Mouse (Mus musculus) liver, adult 2 months (tissue): ENCODE results near the gene Adgb. TPM values are rescaled to one million over a fixed set of nuclear protein-coding genes. Genes with fewer than 3 reads are reported as not detected.

Source experiments
- DNase-seq: peaks from one replicate; pipeline ENCODE4 v3.0.0-alpha.2; 2011; ENCODE audit warnings: low read depth, low spot score; ENCODE audit errors: extremely low read depth
- H3K27ac ChIP-seq: fragments of 200-500 bp; replicated peaks from 2 replicates; pipeline ENCODE4 v1.5.1; 2012; ENCODE audit warnings: low read depth, mild to moderate bottlenecking, control low read depth, inconsistent platforms, low read length; ENCODE audit not compliant: insufficient read depth
- H3K27me3 ChIP-seq: fragments of 200-500 bp; 2 replicates; pipeline ENCODE4 v1.6.1; 2012; ENCODE audit warnings: mild to moderate bottlenecking, moderate library complexity, low read length, inconsistent platforms; ENCODE audit not compliant: control insufficient read depth, insufficient read depth
- H3K36me3 ChIP-seq: fragments of 200-500 bp; 2 replicates; pipeline ENCODE4 v1.6.1; 2012; ENCODE audit warnings: low read length, inconsistent platforms; ENCODE audit not compliant: control insufficient read depth, insufficient read depth
- H3K4me1 ChIP-seq: fragments of 200-500 bp; 2 replicates; pipeline ENCODE4 v1.6.1; 2011; ENCODE audit warnings: low read length; ENCODE audit not compliant: control insufficient read depth, insufficient read depth
- H3K4me3 ChIP-seq: fragments of 200-500 bp; 2 replicates; pipeline ENCODE4 v1.5.1; 2011; ENCODE audit warnings: low read depth, mild to moderate bottlenecking, control low read depth, low read length, moderate library complexity; ENCODE audit not compliant: insufficient read depth
- H3K79me2 ChIP-seq: fragments of 200-500 bp; 2 replicates; pipeline ENCODE4 v1.6.1; 2012; ENCODE audit warnings: inconsistent platforms, mild to moderate bottlenecking, low read length, moderate library complexity; ENCODE audit not compliant: control insufficient read depth, insufficient read depth
- H3K9ac ChIP-seq: fragments of 200-500 bp; 2 replicates; pipeline ENCODE4 v1.6.1; 2012; ENCODE audit warnings: low read depth, mild to moderate bottlenecking, control low read depth, inconsistent platforms, low read length
- CTCF ChIP-seq: fragments of 200-500 bp; IDR thresholded peaks from 2 replicates; pipeline ENCODE4 v1.5.1; 2011; ENCODE audit warnings: low read depth, low read length, control low read depth
- POLR2A ChIP-seq: fragments of 200-500 bp; IDR thresholded peaks from 2 replicates; pipeline ENCODE4 v1.6.1; 2011; ENCODE audit warnings: low read length, control low read depth; ENCODE audit not compliant: insufficient read depth; ENCODE audit errors: extremely low read depth
- WGBS: fragments of 180-500 bp; shearing (Covaris S2); methylation state at CpG from one replicate; pipeline ENCODE4 v1.1.7; 2018; 5-methylcytosine and 5-hydroxymethylcytosine counted together
- polyA plus RNA-seq: library from polyadenylated mRNA; depleted of rRNA; stranded (reverse); fragments of >200 nt; gene quantifications from 2 replicates; pipeline ENCODE4 v1.2.3, GENCODE M21; 2012
- total RNA-seq: library from RNA; depleted of rRNA; stranded (reverse); fragments of >200 nt; gene quantifications from 2 replicates; pipeline ENCODE4 v1.2.3, GENCODE M21; 2014

Adgb gene
- total and polyA plus RNA-seq, 2 experiments: 0.33 to 0.83 TPM

DNA sequence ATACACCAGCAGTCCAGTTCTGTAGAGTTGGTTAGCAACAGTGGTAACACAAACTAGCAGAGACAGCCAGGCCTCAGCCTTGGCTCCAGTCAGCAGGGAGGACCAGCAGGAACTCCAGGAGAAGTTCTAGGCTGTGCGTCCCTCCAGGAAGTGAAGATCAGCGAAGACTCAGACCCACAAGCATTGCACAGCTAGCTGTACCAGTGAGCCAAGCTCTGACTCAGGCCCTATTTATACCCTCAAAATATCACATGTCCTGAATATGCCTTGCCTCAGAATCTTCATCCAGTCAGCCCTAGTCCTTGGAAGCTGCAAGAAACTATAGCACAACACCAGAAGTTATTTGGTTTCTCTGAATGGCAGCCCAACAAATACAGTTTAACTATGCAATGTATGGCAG is 146.6 kb downstream of the Adgb start:
- H3K4me1 ChIP-seq: no peaks in the 10 kb centered on the region; the same call in 1 of the 2 replicates
- no peak overlapping the region for H3K27ac ChIP-seq
- no peak overlapping the region for H3K4me3 ChIP-seq
- H3K79me2 ChIP-seq: no peaks in the 10 kb centered on the region
- TF ChIP-seq POLR2A (no peak), CTCF (no peak)
- DNase-seq: no peak
- 91% methylated on average over 2 of the region's 2 CpGs for WGBS
- no peak overlapping the region for H3K9ac ChIP-seq
- no peaks in the 10 kb centered on the region for H3K36me3 ChIP-seq
- H3K27me3 ChIP-seq: no peaks in the 10 kb centered on the region

DNA sequence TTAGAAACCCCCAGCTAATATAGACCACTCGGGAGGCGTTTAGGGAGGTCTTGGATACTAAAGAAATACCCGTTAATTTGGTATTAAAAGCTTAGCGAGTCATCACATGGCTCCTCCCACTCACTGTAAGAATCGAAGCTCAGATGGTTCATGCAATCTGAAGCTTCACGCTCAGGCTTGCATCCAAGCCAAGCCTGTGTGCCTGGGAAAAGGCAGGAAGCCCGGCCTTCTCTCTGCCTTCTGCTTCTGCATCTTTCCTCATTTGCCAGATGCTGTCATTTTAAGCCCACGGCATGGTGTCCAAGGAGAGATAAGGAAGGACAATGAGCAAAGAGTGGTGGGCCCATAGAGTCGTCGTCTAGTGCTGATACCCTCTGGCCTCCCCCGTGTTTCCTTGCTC is 149.2 kb downstream of the Adgb start:
- H3K27me3 ChIP-seq: no peaks in the 10 kb centered on the region
- no peak overlapping the region for H3K4me3 ChIP-seq
- no peaks in the 10 kb centered on the region for H3K36me3 ChIP-seq
- H3K79me2 ChIP-seq: no peaks in the 10 kb centered on the region
- no peak overlapping the region for H3K9ac ChIP-seq
- H3K27ac ChIP-seq: no peak overlapping the region
- no peaks in the 10 kb centered on the region; the same call in 1 of the 2 replicates for H3K4me1 ChIP-seq
- WGBS: 64% methylated on average over 11 of the region's 11 CpGs
- DNase-seq: no peak
- TF ChIP-seq POLR2A (no peak), CTCF (no peak)

DNA sequence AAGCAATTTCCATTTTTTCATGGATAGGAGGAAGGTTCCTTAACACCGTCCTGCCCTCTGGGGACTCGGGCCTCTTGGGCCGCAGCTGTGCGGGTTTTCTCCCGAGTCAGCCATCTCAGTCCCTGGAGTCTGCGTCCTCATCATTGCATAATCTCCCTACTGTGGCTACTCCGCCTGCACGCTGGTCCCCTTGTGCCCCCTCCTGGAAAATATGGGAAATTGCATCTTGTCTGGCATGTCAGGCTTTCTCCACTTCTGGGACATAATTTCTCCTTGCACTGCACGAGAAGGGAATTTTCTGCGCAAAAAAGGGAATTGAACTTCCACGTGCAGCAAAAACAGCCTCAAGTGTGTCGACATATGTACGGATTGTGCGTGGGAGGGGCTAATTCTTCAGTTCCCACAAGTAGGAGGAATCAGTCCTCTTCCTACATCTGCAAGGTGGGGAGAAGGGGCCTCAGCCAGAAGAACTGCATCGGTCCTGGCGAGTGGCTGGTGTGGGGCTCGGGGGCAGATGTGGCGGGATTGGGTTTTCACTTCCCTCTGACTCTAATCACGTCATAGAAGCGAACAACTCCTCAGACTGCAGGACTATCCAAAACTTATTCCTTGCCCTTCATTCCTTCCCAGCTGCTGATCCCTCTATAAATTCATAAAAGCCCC is 150.9 kb downstream of the Adgb start:
- H3K27ac ChIP-seq: no peak overlapping the region
- TF ChIP-seq POLR2A: no peak
- TF ChIP-seq CTCF: peak; percentile 96
- peak overlapping the region; percentile 37; the same call in 1 of the 2 replicates for H3K4me3 ChIP-seq
- no peaks in the 10 kb centered on the region for H3K36me3 ChIP-seq
- peak; percentile 71 for DNase-seq
- H3K9ac ChIP-seq: no peak overlapping the region
- WGBS: 12% methylated on average over 20 of the region's 20 CpGs
- H3K79me2 ChIP-seq: no peaks in the 10 kb centered on the region
- no peaks in the 10 kb centered on the region for H3K27me3 ChIP-seq
- H3K4me1 ChIP-seq: no peaks in the 10 kb centered on the region; the same call in 1 of the 2 replicates

DNA sequence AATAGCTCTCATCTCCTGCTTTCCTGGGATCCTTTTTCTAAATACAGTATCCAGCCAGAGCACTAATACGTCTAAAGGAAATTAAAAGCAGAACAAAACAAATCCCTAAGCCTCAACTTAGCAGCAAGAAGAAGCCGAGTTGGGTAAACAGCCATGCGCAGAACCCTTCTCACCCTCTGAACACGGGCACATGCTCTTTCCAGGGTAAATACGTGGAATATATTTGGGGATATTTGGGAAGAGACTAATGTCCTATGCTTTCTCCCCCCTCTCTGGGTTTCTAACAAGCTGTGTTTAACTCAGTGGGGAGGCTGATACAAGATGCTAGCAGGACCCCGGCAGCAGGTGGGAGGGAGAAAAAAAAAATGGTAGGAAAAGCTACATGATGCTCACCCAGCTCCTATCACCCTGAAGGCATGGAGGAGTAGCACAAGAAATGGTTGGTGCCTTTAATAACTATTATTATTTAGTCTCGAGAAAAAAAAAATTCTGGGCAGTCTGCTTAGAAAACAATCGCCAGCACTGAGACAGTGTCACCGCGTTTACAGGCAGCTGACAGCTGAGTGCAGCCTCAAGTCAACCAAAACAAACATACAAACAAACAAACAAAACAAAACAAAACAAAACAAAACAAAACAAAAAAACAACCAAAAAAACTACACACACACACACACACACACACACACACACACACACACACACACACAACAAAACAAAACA is 151.6 kb downstream of the Adgb start:
- H3K27ac ChIP-seq: no peak overlapping the region
- no peak for DNase-seq
- TF ChIP-seq CTCF (no peak), POLR2A (no peak)
- no peak overlapping the region for H3K9ac ChIP-seq
- no peaks in the 10 kb centered on the region for H3K36me3 ChIP-seq
- no peak overlapping the region for H3K4me3 ChIP-seq
- H3K27me3 ChIP-seq: no peaks in the 10 kb centered on the region
- H3K79me2 ChIP-seq: no peaks in the 10 kb centered on the region
- no peaks in the 10 kb centered on the region; the same call in 1 of the 2 replicates for H3K4me1 ChIP-seq
- WGBS: 59% methylated on average over 10 of the region's 10 CpGs

DNA sequence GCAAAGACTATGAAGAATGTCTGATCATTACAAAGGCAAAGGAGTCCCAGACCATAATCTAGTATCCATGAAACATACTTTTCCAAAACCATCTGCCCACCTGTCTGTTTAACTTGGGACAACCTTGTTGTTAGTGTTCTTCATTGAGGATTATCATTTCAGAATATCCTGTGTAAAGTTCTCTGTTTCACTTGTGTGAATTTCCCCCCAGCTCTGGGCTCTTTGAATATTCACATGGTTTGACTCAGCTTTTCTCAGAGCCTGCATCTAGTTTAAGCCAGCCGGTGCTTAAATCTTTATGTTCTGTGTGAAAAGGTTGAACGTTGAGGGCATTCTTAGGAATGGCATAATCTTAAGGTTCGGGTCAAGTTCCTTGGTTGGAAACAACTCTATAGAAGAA is 154.0 kb downstream of the Adgb start:
- 91% methylated on average over 3 of the region's 3 CpGs for WGBS
- H3K79me2 ChIP-seq: no peaks in the 10 kb centered on the region

DNA sequence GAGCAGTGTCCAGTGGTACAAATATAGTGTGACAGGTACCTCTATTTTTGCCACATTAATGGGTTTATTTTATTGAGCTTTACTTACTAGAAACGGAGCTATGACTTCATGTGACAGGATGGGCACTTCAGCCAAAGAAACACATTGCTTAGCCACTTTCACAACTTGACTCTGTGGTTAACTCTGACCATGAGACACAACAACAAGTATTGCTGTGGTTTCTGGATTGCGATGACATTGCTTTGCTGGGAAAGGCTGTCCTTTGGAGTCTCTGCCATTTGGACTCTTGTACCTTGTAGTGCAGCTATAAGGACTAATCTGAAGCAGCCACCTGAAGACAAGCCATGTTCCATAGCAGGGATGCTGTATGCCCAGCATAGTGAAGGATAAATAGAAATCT is 156.5 kb downstream of the Adgb start:
- no peak for DNase-seq
- Histone ChIP-seq H3K9ac (no peak overlapping the region), H3K4me3 (no peak overlapping the region), H3K79me2 (no peaks in the 10 kb centered on the region), H3K36me3 (no peaks in the 10 kb centered on the region), H3K27me3 (no peaks in the 10 kb centered on the region), H3K27ac (no peak overlapping the region), H3K4me1 (no peaks in the 10 kb centered on the region)
- 79% methylated on average over 2 of the region's 2 CpGs for WGBS
- TF ChIP-seq POLR2A: no peak
- no peak for TF ChIP-seq CTCF

More for the DNA sequence above, 154.0 kb downstream of the Adgb start:
- H3K27me3 ChIP-seq: no peaks in the 10 kb centered on the region
- DNase-seq: no peak
- no peak overlapping the region for H3K27ac ChIP-seq
- no peaks in the 10 kb centered on the region; the same call in 1 of the 2 replicates for H3K4me1 ChIP-seq
- H3K4me3 ChIP-seq: no peak overlapping the region
- no peak for TF ChIP-seq POLR2A
- TF ChIP-seq CTCF: no peak
- H3K9ac ChIP-seq: no peak overlapping the region
- no peaks in the 10 kb centered on the region for H3K36me3 ChIP-seq
